Mouse (Mus musculus): ENCODE results near the gene Ppp2r2c. TPM values are rescaled to one million over a fixed set of nuclear protein-coding genes. Genes with fewer than 3 reads are reported as not detected.

The Ppp2r2c gene
- polyA plus RNA-seq, 1 experiment from 2014 or later, result 0.83 TPM

- Histone ChIP-seq H3K9me3 (no peaks in the 10 kb centered on the region), H3K36me3 (no peaks in the 10 kb centered on the region), H3K27me3 (no peaks in the 10 kb centered on the region), H3K4me2 (no peak overlapping the region), H3K27ac (no peak overlapping the region), H3K9ac (no peak overlapping the region), H3K4me1 (peaks cover 13% of the 10 kb centered on the region; the same call in 1 of the 2 replicates), H3K4me3 (no peak overlapping the region)
- WGBS, result 58% methylated on average over 3 of the region's 3 CpGs
- ATAC-seq (ENCODE audit: insufficient number of reproducible peaks, low FRiP score, low TSS enrichment, low read depth), result no peak
Observed at GRCm38 (mm10) chr5:36990631-36991350, 122.5 kb downstream of the Ppp2r2c start.

- Histone ChIP-seq H3K9ac (no peak overlapping the region), H3K4me2 (no peak overlapping the region), H3K4me3 (no peak overlapping the region), H3K9me3 (no peaks in the 10 kb centered on the region), H3K27me3 (no peaks in the 10 kb centered on the region), H3K4me1 (no peaks in the 10 kb centered on the region), H3K27ac (no peak overlapping the region), H3K36me3 (no peaks in the 10 kb centered on the region)
- 84% methylated on average over 14 of the region's 14 CpGs for WGBS
- ATAC-seq (ENCODE audit: insufficient number of reproducible peaks, low FRiP score, low TSS enrichment, low read depth), result no peak
Observed at GRCm38 (mm10) chr5:36996410-36996809, 128.1 kb downstream of the Ppp2r2c start.

- Histone ChIP-seq H3K4me2 (no peak overlapping the region), H3K27me3 (no peaks in the 10 kb centered on the region), H3K9me3 (no peaks in the 10 kb centered on the region), H3K4me1 (no peaks in the 10 kb centered on the region), H3K4me3 (no peak overlapping the region), H3K27ac (no peak overlapping the region), H3K9ac (no peak overlapping the region), H3K36me3 (no peaks in the 10 kb centered on the region)
- no peak for ATAC-seq (ENCODE audit: insufficient number of reproducible peaks, low FRiP score, low TSS enrichment, low read depth)
- 55% methylated on average over 5 of the region's 5 CpGs for WGBS
Observed at GRCm38 (mm10) chr5:36997996-36998395, 129.7 kb downstream of the Ppp2r2c start.

DNA sequence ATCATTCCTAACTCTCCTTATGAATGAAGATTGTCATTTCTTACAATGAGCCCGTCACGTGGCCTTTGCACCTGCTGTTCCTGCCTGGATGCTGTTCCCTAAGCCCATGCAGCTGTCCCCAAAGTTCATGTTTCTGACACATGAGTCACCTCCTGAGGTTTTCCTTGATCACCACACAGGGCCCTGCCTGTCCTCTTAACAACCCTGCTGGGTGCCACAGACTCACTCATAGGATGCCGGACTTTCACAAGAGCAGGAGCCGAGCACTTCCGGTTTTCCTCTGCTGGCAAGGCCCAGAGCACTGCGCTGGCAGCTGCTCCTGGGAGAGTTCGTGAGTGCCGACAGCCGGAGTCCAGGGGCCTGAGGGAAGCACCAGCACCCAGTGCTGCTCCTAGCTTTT is 132.7 kb downstream of the Ppp2r2c start:
- no peaks in the 10 kb centered on the region for H3K36me3 ChIP-seq
- H3K4me1 ChIP-seq, result no peaks in the 10 kb centered on the region
- no peaks in the 10 kb centered on the region for H3K27me3 ChIP-seq
- no peak overlapping the region for H3K27ac ChIP-seq
- ATAC-seq (ENCODE audit: insufficient number of reproducible peaks, low FRiP score, low TSS enrichment, low read depth), result no peak
- 81% methylated on average over 9 of the region's 9 CpGs for WGBS
- no peaks in the 10 kb centered on the region for H3K9me3 ChIP-seq
- no peak overlapping the region for H3K9ac ChIP-seq
- no peak overlapping the region for H3K4me3 ChIP-seq
- no peak overlapping the region for H3K4me2 ChIP-seq

- WGBS, result 49% methylated on average over 2 of the region's 2 CpGs
- H3K4me2 ChIP-seq, result no peak overlapping the region
Observed at GRCm38 (mm10) chr5:37002001-37002400, 133.7 kb downstream of the Ppp2r2c start.

More at GRCm38 (mm10) chr5:37002001-37002400, 133.7 kb downstream of the Ppp2r2c start:
- Histone ChIP-seq H3K9me3 (no peaks in the 10 kb centered on the region), H3K27ac (no peak overlapping the region), H3K4me1 (no peaks in the 10 kb centered on the region), H3K4me3 (no peak overlapping the region), H3K27me3 (no peaks in the 10 kb centered on the region), H3K9ac (no peak overlapping the region), H3K36me3 (no peaks in the 10 kb centered on the region)
- ATAC-seq (ENCODE audit: insufficient number of reproducible peaks, low FRiP score, low TSS enrichment, low read depth), result no peak

Other genes starting within 250 kb of the Ppp2r2c start
- gene D5Ertd579e, start 172.5 kb upstream of the Ppp2r2c start, polyA plus RNA-seq (2015; fragmentation: Nextera tagmentation; extraction: Ambion mirVana), result 16.6 and 17.9 TPM in 2 replicates
- gene Bloc1s4, start 119.9 kb upstream of the Ppp2r2c start, polyA plus RNA-seq (2015; fragmentation: Nextera tagmentation; extraction: Ambion mirVana), result 26.4 and 31.5 TPM in 2 replicates
- 492 and 496 TPM in 2 replicates for gene Mrfap1, start 71.7 kb upstream of the Ppp2r2c start, polyA plus RNA-seq (2015; fragmentation: Nextera tagmentation; extraction: Ambion mirVana)
- gene Man2b2, start 37.9 kb upstream of the Ppp2r2c start, polyA plus RNA-seq (2015; fragmentation: Nextera tagmentation; extraction: Ambion mirVana), result 21.2 and 22.5 TPM in 2 replicates
- 11.6 and 13.3 TPM in 2 replicates for gene Wfs1, start 120.7 kb downstream of the Ppp2r2c start, polyA plus RNA-seq (2015; fragmentation: Nextera tagmentation; extraction: Ambion mirVana)
- gene Gm1043, start 216.9 kb downstream of the Ppp2r2c start, polyA plus RNA-seq (2015; fragmentation: Nextera tagmentation; extraction: Ambion mirVana), result 0.05 and 0.12 TPM in 2 replicates